Mouse (Mus musculus): Measurements from ENCODE around the gene Cep104.

Gene Cep104

GRCm38 (mm10) chr4:153992715-153993114 is 17.7 kb downstream of the Cep104 start:
- DNase-seq (ENCODE audit: low read depth, low spot score): no peak

GRCm38 (mm10) chr4:153993505-153993904 is 18.5 kb downstream of the Cep104 start:
- no peak for DNase-seq (ENCODE audit: low read depth, low spot score)

- no peak for DNase-seq (ENCODE audit: low read depth, low spot score)
Observed at GRCm38 (mm10) chr4:154005488-154005887, 30.5 kb downstream of the Cep104 start.

GRCm38 (mm10) chr4:154006264-154006663 is 31.3 kb downstream of the Cep104 start:
- no peak for DNase-seq (ENCODE audit: low read depth, low spot score)

- DNase-seq (ENCODE audit: low read depth, low spot score): no peak
Observed at GRCm38 (mm10) chr4:154007759-154008158, 32.8 kb downstream of the Cep104 start.

GRCm38 (mm10) chr4:154010907-154011645 is 36.1 kb downstream of the Cep104 start:
- DNase-seq (ENCODE audit: low read depth, low spot score): no peak

- peak; percentile 78 for DNase-seq (ENCODE audit: low read depth, low spot score)
Observed at GRCm38 (mm10) chr4:154011646-154012089, 36.7 kb downstream of the Cep104 start, which contains the start of gene Lrrc47. Lrrc47 (plus strand) TSS chr4:154011731.

- DNase-seq (ENCODE audit: low read depth, low spot score): no peak
Observed at GRCm38 (mm10) chr4:154012132-154012882, 37.3 kb downstream of the Cep104 start.

GRCm38 (mm10) chr4:154015476-154015875 is 40.5 kb downstream of the Cep104 start:
- DNase-seq (ENCODE audit: low read depth, low spot score): no peak

- no peak for DNase-seq (ENCODE audit: low read depth, low spot score)
Observed at GRCm38 (mm10) chr4:154019571-154019970, 44.6 kb downstream of the Cep104 start.

- DNase-seq (ENCODE audit: low read depth, low spot score): no peak
Observed at GRCm38 (mm10) chr4:154021432-154021831, 46.4 kb downstream of the Cep104 start.

- no peak for DNase-seq (ENCODE audit: low read depth, low spot score)
Observed at GRCm38 (mm10) chr4:154022407-154022806, 47.4 kb downstream of the Cep104 start.

GRCm38 (mm10) chr4:154022844-154023243 is 47.9 kb downstream of the Cep104 start:
- no peak for DNase-seq (ENCODE audit: low read depth, low spot score)

GRCm38 (mm10) chr4:154023754-154024601 is 49.0 kb downstream of the Cep104 start:
- no peak for DNase-seq (ENCODE audit: low read depth, low spot score)

GRCm38 (mm10) chr4:154024729-154025521 is 49.9 kb downstream of the Cep104 start:
- no peak for DNase-seq (ENCODE audit: low read depth, low spot score)

GRCm38 (mm10) chr4:154025641-154026440 is 50.8 kb downstream of the Cep104 start, which contains the start of gene Smim1:
Smim1 (minus strand) TSS chr4:154026230.
- DNase-seq (ENCODE audit: low read depth, low spot score): no peak

- DNase-seq (ENCODE audit: low read depth, low spot score): no peak
Observed at GRCm38 (mm10) chr4:154026441-154026761, 51.4 kb downstream of the Cep104 start.

- DNase-seq (ENCODE audit: low read depth, low spot score): no peak
Observed at GRCm38 (mm10) chr4:154028066-154028465, 53.1 kb downstream of the Cep104 start.

GRCm38 (mm10) chr4:154028646-154029045 is 53.7 kb downstream of the Cep104 start:
- no peak for DNase-seq (ENCODE audit: low read depth, low spot score)

- DNase-seq (ENCODE audit: low read depth, low spot score): no peak
Observed at GRCm38 (mm10) chr4:154037123-154037522, 62.1 kb downstream of the Cep104 start.

All from brain, embryonic 18.5 days (tissue).